Mouse (Mus musculus) spleen, postnatal 36 days (tissue): ENCODE data around the gene Cmss1.

Experiments
- DNase-seq, 2 experiments: peaks; one replicate each; pipeline ENCODE4 v3.0.0; 2022; ENCODE audit warnings: low spot score in 2 of 2, mixed read lengths in 1 of 2

The Cmss1 gene

DNA sequence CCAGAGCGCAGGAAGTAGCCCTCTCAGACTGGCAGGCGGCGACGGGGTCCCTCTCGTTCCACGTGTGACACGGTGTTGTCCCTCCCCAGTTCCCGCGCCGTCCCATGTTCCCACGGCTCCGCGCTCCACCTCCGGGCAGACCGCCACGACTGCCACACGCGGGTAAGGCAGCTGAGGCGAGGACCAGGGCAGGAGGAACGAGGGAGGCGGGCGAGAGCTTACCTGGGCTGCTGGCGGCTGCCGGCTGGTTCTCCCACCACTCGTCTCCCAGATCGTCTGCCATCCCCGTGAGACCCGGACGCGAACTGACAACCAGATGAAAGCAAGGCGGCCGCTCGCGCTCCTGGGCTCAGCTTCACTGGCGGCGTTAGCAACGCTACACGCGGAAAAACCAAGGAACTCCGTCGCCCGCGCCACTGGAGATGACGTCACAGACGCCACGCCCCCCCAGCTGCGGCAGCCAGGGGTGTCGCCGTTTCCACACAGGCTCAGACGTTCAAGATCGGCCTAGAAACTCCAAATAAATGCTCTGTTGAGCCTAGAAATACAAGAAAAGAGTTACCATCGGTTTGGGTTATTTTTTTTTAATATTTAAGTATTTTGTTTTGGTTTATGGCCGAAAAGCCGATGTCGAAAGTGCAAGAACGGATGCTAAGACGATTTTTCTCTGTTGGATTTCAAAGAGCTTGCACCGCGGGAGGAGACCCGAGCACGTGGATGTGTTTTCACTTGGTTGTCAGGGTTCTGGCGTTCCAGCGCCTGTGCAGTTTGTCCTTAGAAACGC, at the start of gene Cmss1:
TSS of gene Cmss1 (minus strand) at position 421 of the 784 bp plus-strand sequence.
- peak; percentile 71 for DNase-seq

DNA sequence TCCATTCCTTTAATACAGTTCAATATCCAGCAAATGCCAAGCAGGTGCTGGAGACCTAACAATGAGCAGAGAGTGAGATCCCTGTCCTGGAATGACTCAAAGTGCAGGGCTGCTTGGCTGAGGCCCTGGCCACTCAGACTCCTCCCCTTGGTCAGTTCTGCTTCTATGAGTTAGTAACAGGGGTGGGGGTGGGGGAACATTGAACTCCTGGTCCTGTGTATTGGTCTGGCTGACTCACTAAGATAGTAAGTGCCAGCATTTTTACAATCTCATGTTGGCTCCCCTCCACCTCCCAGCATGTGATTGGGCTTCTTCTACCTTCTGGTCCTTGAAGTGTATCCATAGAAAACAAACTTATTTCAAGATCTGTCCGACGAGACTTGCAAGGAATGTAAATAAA, 43.2 kb upstream of the Cmss1 start:
- DNase-seq: no peak

GRCm38 (mm10) chr16:57641346-57641885, 34.8 kb upstream of the Cmss1 start:
- DNase-seq: no peak

DNA sequence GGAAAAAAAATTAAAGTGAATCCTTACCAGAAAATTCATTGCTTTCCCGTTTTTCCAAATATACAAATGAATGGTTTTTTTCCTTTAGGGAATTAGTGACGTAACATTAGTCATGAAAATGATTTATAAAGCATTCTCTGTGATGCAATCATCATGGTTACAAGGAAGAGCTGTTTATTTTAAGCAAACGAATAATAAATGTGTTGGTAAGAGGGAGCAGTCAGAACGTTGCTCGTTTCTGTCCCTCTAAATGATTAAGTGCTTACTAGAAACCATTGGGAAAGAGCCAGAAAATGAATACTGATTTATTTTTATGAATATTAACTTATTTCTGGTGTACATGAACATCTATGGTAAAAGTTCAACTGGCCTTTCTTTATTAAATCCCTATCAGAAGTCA, 28.1 kb upstream of the Cmss1 start:
- no peak for DNase-seq

DNA sequence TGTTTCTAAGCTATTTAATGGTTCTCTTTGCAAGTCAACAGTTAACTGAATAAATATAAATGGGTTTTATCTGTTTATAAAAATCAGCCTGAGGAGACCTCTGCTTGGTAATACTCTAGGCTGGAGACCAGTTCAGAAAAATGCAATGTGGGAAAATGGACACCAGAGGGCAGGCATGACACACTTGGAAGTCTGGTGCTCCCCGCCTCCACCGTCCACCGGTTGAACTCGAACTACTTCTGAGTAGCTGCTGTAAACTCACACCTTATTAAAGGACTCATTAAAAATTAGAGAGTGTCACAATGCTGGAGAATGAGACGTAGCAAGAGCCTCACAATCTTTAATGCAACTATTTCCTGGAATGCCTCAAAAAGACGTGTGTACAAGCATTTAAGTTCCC, 27.5 kb upstream of the Cmss1 start:
- DNase-seq: peak; percentile 34 to 38

GRCm38 (mm10) chr16:57611768-57612167, 5.1 kb upstream of the Cmss1 start:
- peak in 1 of 2 experiments; percentile 4 for DNase-seq

DNA sequence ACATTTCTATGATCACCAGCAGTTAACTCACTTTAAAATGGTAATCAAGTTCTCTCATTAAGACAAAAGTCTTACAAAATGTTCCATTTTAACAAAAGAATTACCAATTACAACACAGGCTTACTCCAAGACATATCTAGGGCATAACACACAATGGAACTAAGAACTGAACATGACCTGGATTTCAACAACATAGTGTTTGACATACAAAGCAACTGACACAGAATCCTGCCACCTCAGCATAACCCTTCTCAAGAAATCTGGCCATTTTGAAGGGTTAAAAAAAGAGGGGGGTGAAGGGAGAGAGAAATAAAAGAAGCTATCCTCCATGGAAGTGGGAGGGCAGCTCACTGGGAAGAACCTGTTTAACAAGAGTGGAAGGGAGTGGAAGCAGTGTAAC, 5.6 kb downstream of the Cmss1 start:
- no peak for DNase-seq

DNA sequence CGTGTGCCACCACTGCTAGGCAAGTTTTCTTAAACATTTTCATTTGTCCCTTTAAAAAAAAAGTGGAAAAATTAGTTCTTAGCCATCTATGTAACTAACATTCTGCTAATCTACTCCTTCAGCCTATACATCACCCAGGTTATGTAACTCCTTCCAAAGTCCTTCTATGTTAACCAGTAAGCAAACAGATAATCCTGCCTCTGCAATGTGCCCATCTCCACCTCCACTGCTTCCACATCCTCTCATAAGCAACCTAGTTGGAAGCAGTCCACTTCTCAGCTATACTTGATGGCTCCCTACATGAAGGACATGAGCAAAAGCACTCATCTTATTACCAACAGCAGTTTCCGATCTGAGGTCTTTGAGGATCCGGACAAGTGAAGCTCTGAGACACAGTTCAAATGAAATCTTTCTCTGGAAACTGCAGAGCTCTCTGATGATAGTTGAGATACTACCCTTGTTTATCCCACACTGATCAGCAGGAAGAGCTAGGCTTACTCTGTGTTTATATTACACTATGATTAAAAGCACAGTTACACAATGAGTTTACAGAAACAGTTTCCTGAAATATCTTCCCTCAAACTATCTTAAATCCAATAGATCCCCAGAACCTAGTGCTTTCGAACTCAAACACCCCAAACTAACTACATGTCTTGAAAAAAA, 9.2 kb downstream of the Cmss1 start:
- DNase-seq: no peak

DNA sequence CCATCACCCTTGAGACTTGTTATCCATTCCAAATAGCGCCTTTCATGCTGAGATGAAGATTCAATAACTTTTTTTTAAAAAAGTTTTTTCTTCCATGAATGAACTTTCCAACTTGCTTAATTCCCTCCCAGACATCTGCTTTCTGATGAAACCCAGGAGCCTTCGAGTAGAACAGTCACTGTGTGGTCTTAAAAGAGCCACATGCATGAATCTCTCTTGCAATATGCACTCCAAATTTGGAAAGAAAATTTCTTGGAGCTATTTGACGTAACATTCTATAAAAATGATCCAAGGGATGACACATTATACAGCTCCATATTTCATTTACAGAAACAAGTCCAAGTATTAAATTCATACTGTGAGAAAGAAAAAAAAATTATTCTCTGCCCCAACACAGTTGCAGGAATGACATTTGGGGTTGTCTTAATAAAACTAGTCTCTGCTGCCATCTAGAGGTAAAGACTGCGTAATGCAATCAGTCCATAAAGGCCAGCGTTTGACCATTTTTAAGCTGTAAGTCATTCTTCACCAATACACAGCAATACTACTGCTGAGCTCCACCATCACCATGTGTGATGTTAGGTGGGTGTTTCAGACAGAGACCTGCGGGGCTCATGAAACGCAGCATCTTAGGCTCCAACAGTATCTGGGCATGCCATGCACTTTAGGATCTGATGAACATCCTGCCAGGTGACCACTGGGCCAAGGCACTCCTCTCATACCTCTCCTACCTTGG, 13.1 kb downstream of the Cmss1 start:
- DNase-seq: peak; percentile 15 to 52

DNA sequence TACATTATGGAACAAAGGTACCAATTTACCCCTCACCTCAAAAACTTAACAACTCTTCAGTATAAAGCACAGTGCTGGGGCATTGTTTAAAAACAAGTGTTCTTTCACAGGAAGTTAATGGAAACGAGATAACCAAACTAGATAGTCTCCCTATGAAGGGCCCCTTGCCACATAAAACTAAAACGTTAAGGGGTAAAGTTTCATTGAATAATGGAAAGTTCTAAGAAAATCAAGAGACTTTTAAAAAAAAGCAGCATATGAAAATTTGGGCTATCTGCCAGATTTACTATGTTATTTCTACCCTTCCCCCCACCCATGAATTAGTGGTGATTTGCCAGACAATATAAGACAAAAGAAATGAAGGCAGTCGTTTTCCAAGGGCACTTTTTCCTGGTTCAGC, 21.5 kb downstream of the Cmss1 start:
- no peak for DNase-seq

DNA sequence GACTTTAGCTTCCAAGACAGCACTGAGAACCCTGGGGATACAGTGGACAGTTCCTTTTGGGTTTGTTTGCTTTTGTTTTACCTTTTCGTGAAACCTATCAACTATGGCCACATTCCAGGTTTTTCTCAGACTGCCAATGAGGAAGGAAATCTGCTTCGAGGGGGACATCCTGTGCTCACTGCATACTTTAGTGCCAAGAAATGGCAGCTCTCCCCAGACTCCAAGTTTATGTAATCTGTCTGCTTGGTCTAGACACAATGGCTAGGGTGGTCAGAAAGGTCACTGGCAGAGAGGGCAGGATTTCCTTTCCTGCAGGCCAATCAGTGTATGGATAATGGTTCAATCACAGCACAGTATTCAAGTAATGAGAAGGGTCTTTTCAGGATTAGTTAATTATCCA, 24.7 kb downstream of the Cmss1 start:
- no peak for DNase-seq

DNA sequence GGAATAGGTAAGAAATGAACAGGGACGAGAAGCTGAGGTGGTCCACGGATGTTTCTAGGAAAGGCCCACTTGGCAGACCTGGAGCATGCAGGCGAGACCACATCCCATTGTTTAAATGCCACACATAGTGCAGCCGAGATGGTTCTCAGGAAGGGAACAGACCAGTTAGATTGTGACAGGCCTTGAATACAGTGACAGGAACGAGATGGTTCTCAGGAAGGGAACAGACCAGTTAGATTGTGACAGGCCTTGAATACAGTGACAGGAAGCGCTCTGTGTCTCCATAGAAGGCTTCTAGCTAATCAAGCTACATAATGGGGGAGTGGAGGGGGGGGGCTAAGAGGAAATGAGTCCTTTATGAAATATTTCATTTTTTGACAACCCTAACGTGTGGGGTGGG, 26.6 kb downstream of the Cmss1 start:
- DNase-seq: no peak

GRCm38 (mm10) chr16:57577519-57577918, 29.1 kb downstream of the Cmss1 start:
- no peak for DNase-seq

DNA sequence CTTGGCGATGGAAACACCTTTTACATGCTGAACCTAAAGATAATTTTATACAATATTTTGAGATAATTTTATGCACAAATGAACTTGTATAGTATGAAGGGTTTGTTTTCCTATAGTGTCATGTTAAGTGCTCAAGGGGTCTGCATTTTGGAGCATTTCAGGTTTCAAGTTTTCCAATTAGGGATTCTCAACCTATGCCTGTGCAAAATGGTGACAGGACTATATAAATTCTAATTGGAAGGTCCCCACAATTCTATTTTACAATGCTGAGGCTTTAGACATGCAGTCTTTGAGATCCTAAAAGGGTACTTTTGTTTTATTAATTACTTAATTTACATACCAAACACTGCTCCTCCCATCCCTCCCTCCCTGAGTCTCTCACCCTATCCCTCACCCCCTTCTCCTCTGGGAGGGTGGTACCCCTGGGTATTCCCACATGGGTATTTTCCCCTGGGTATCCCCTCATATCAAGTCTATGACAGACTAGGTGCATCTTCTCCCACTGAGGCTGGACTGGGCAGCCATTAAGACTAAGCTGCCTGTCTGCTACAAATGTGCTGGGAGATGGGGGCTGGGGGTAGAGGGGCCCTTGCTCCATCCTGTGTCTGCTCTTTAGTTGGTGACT, 30.8 kb downstream of the Cmss1 start:
- DNase-seq: no peak

DNA sequence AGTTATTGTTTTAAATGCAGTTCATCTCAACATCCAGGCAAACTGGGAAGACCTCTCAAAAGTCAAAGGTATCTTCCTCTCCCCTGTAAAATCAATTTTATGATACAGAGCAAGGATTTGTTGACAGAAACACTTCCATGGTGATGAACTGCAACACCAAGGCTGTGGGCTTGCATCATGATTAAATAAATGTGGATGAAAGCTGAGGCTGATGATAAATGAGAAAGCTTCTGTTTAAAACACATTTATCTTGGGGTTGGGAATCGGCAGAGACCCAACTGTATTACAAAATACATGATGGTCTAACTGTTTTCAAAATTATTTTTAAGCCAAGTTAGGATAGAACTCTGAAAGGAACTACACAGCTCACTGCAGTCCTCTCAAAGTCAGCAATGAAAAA, 32.8 kb downstream of the Cmss1 start:
- no peak for DNase-seq

DNA sequence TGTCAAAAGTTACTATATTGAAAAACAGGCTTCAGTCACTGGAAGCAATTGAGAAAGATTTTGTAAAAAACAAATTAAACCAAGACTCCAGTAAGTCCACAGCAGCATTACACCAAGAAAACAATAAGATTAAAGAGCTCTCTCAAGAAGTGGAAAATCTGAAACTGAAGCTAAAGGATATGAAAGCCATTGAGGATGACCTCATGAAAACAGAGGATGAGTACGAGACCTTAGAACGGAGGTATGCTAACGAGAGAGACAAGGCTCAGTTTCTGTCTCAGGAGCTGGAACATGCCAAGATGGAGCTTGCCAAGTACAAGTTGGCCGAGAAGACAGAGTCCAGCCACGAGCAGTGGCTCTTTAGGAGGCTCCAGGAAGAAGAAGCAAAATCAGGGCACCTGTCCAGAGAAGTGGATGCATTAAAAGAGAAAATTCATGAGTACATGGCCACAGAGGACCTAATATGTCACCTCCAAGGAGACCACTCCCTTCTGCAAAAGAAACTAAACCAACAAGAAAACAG, 35.8 kb downstream of the Cmss1 start:
- DNase-seq: no peak

DNA sequence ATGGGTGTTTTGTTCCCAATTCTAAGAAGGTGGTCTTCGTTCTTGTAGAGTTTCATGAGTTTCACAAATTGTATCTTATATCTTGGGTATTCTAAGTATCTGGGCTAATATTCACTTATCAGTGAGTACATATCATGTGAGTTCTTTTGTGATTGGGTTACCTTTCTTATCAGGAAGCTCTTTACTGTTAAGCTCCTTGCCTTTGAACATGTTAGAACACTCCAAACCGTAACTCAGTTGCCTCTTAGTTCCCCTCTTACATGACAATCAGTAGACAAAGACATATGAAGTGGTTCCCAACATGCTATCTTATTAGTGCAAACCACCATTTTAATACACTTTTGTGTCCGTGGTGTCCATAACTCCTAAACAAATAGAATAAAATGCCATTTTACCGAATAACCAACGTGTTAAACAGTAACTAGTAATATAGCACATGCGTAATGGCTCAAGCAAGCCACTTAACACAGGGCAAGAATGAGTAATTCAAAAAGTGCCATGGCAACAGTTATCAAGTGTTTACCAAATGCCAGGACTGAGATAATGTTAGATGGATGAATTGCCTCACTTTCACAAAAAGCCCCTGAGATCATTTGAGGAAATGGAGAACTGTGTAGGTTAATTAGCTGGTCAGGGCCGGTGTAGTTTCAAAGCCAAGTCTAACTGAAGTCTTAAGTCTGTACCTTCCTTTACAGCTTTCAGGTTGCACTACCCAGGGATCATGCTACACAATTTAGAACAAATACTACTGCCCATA, 37.8 kb downstream of the Cmss1 start:
- no peak for DNase-seq

GRCm38 (mm10) chr16:57566215-57566614, 40.4 kb downstream of the Cmss1 start:
- no peak for DNase-seq

DNA sequence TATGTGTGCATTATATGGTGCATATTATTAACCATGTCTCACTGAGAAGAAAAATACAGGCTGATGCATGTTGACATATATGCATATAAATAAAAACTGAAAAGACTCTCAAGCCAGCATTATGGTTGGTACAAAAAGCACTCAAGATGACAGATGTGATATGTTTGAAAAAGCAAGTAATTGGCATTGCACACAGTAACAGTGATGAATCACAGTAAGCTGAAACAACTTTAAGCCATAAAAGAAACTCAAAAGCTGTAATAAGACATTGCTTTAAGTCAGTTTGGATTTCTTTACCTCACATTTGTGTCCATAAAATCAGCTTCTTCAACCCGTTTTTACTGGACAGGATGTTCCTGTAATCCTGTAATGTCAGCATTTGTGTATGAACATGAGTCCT, 41.9 kb downstream of the Cmss1 start:
- DNase-seq: no peak

DNA sequence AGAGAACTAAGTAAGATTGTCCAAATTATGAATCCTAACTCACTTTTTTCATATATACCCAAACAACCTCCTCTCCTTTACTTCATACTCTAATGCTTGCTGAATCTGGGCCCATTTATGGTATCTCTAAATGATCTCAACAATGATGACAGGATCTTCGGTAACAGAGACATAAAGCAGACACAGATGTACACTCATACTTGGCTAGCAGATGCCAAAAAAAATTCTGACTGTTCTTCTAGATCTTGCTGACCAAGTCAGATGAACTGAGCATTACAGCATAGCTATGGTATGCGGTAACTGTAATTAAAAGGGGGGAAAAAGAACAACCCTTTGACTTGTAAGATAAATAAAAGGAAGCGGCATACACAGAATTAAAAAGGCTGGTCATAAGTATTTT, 43.2 kb downstream of the Cmss1 start:
- no peak for DNase-seq

GRCm38 (mm10) chr16:57560185-57560584, 46.5 kb downstream of the Cmss1 start:
- no peak for DNase-seq
